In the genomic region with DNA sequence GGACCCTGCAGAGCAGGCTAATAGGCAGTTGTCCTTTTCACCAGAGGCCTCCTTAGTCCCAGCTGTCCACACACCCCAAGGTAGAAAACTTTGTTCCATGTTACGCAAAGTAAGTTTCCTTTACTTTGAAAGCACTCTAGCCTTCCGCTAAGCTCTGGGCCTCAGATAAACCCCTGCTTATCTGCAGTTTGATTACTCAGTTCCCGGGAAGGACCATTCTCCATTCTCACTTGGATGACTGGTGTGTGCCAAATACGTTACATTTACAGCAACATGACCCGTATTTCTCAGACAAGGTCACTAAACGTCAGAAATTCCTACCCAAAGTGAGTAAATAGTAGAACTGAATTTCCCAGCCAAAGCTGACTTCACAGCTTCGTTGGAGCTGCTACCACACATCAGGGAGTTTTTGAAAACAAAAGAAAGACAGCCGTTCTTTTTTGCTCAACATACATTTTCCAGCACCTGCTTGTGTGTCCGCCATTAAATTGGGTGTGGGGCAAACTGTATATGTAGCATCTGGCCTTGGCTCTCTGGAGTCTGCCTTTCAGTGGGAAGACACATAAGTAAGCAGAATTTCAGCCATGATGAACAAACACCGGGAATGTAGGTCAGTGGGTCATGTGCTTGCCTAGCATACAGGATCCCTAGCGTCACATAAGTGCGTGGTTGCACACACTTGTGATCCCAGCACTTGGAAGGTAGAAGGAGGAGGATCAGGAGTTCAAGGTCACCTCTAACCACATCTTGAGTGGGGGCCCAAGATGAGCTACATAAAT, we compare ENCODE assay signal across 8 mouse cellular contexts. TPM values are rescaled to one million over a fixed set of nuclear protein-coding genes. Genes with fewer than 3 reads are reported as not detected.
A peak's percentile ranks its signal among the peaks of the same experiment; 100 is the strongest.
DNase-seq lines count a peak whose midpoint lies in the region; ATAC-seq and TF ChIP-seq lines count a peak whose summit lies in the region.
"Had no signal": no experiment of that assay in that cellular context is flagged by ENCODE, and none has a peak within 500 bp of the region (broad histone marks: within the 10 kb centered on the region; RNA-seq: fewer than 3 reads in every experiment).

No protein-coding gene starts in this region.

- ATAC-seq in kidney, postnatal 0 days (replicated peaks; ENCODE audit: low FRiP score, low read depth): no peak
- peak; percentile 63 for ATAC-seq in heart, embryonic 16.5 days (replicated peaks; ENCODE audit: extremely low read depth, insufficient read depth, low FRiP score)
- ATAC-seq in liver, embryonic 11.5 days (replicated peaks; ENCODE audit: low FRiP score): no peak

- H3K27me3 ChIP-seq in kidney, postnatal 0 days (ENCODE audit: insufficient read depth, low read length): no peaks in the 10 kb centered on the region
- H3K27me3 ChIP-seq in heart, embryonic 16.5 days (ENCODE audit: control insufficient read depth, insufficient read depth, low read length): no peaks in the 10 kb centered on the region
- H3K27me3 ChIP-seq in liver, embryonic 11.5 days (replicated peaks; ENCODE audit: control insufficient read depth, insufficient read depth, low read length): no peaks in the 10 kb centered on the region
- H3K27me3 ChIP-seq in small intestine, adult 2 months (ENCODE audit: control insufficient read depth, insufficient read depth, low read length): no peaks in the 10 kb centered on the region

- no peak for TF ChIP-seq CTCF in kidney, postnatal 0 days (IDR thresholded peaks at IDR 0.05; ENCODE audit: low read depth)
- TF ChIP-seq CTCF in small intestine, adult 2 months (IDR thresholded peaks at IDR 0.05; ENCODE audit: extremely low read depth, insufficient read length, insufficient replicate concordance, low read depth, low read length): no peak

- H3K27ac ChIP-seq in kidney, postnatal 0 days: peak overlapping the region; percentile 60
- H3K27ac ChIP-seq in heart, embryonic 16.5 days (ENCODE audit: low read length): peak overlapping the region; percentile 95
- peak overlapping the region; percentile 43; the same call in 1 of the 2 replicates for H3K27ac ChIP-seq in liver, embryonic 11.5 days (ENCODE audit: low read depth, low read length)
- peak overlapping the region; percentile 96 for H3K27ac ChIP-seq in small intestine, adult 2 months (ENCODE audit: insufficient read depth, low read depth, low read length)
- H3K27ac ChIP-seq: macrophage had no signal

- peaks cover 24% of the 10 kb centered on the region for H3K4me1 ChIP-seq in kidney, postnatal 0 days (replicated peaks; ENCODE audit: insufficient read depth, low read length)
- peaks cover 57% of the 10 kb centered on the region for H3K4me1 ChIP-seq in heart, embryonic 16.5 days (ENCODE audit: control insufficient read depth, insufficient read depth, low read length)
- H3K4me1 ChIP-seq in liver, embryonic 11.5 days (replicated peaks; ENCODE audit: control insufficient read depth, insufficient read depth, low read length): peaks cover 37% of the 10 kb centered on the region
- H3K4me1 ChIP-seq in small intestine, adult 2 months (ENCODE audit: control insufficient read depth, insufficient read depth, insufficient read length, low read length): peaks cover 46% of the 10 kb centered on the region

- H3K4me3 ChIP-seq in kidney, postnatal 0 days (replicated peaks; ENCODE audit: low read depth, low read length): no peak overlapping the region
- H3K4me3 ChIP-seq in heart, embryonic 16.5 days (ENCODE audit: low read length): no peak overlapping the region
- no peak overlapping the region for H3K4me3 ChIP-seq in liver, embryonic 11.5 days (ENCODE audit: low read depth, low read length)
- no peak overlapping the region for H3K4me3 ChIP-seq in small intestine, adult 2 months (ENCODE audit: low read depth, low read length)

- 52% methylated on average over 12 of the region's 12 CpGs for WGBS in kidney, postnatal 0 days
- WGBS in heart, embryonic 16.5 days: 20% methylated on average over 12 of the region's 12 CpGs
- 45% methylated on average over 12 of the region's 12 CpGs for WGBS in liver, embryonic 11.5 days
- WGBS in small intestine, adult 2 months: 17% methylated on average over 12 of the region's 12 CpGs

- no peaks in the 10 kb centered on the region for H3K9me3 ChIP-seq in kidney, postnatal 0 days (replicated peaks; ENCODE audit: low read length)
- no peaks in the 10 kb centered on the region for H3K9me3 ChIP-seq in heart, embryonic 16.5 days (replicated peaks; ENCODE audit: control insufficient read depth, low read length)
- H3K9me3 ChIP-seq in liver, embryonic 11.5 days (ENCODE audit: control insufficient read depth, low read length): no peaks in the 10 kb centered on the region

- H3K36me3 ChIP-seq in kidney, postnatal 0 days (ENCODE audit: insufficient read depth, low read length): no peaks in the 10 kb centered on the region
- H3K36me3 ChIP-seq in heart, embryonic 16.5 days (ENCODE audit: control insufficient read depth, insufficient read depth): peaks cover 3% of the 10 kb centered on the region; the same call in 1 of the 2 replicates
- no peaks in the 10 kb centered on the region for H3K36me3 ChIP-seq in liver, embryonic 11.5 days (ENCODE audit: control insufficient read depth, insufficient read depth, low read length)
- H3K36me3 ChIP-seq in small intestine, adult 2 months (ENCODE audit: control insufficient read depth, insufficient read depth, low read length): no peaks in the 10 kb centered on the region

- TF ChIP-seq POLR2A in small intestine, adult 2 months (IDR thresholded peaks at IDR 0.05; ENCODE audit: low read depth, low read length): no peak

- no peak overlapping the region for H3K4me2 ChIP-seq in kidney, postnatal 0 days (ENCODE audit: low read length)
- H3K4me2 ChIP-seq in heart, embryonic 16.5 days (ENCODE audit: low read depth, low read length): peak overlapping the region; percentile 41
- H3K4me2 ChIP-seq in liver, embryonic 11.5 days: no peak overlapping the region

- DNase-seq in kidney, postnatal 0 days (ENCODE audit: low spot score): no peak
- DNase-seq in kidney, postnatal 10 days: no peak
- DNase-seq in liver, embryonic 11.5 days (ENCODE audit: low spot score): no peak
- DNase-seq in urinary bladder, postnatal 4 days (ENCODE audit: low spot score in 2 of 2): no peak
- DNase-seq in cerebellum, postnatal 4 days (ENCODE audit: low spot score in 2 of 2): no peak

- no peak overlapping the region for H3K9ac ChIP-seq in kidney, postnatal 0 days (ENCODE audit: low read depth, low read length)
- peak overlapping the region; percentile 58 for H3K9ac ChIP-seq in heart, embryonic 16.5 days (ENCODE audit: low read length)
- no peak overlapping the region for H3K9ac ChIP-seq in liver, embryonic 11.5 days (ENCODE audit: low read depth, low read length)

RNA-seq across cellular contexts. Expression of a gene that starts 20.3 kb away (rescaled TPM):
- polyA plus RNA-seq in kidney, postnatal 0 days (2015; fragmentation: Nextera tagmentation; extraction: Ambion mirVana): 14.1 and 14.2 TPM in 2 replicates
- polyA plus RNA-seq in heart, embryonic 16.5 days (2015; fragmentation: Nextera tagmentation; extraction: Ambion mirVana): 19.5 and 20.4 TPM in 2 replicates
- 11.8 and 12.7 TPM in 2 replicates for polyA plus RNA-seq in liver, embryonic 11.5 days (2014; fragmentation: Nextera tagmentation; extraction: Ambion mirVana)
- 7.1 and 7.9 TPM in 2 replicates for polyA plus RNA-seq in small intestine, adult 2 months (2012; rRNA removed)

RNA-seq across cellular contexts. Expression of a gene that starts 38.0 kb away (rescaled TPM):
- polyA plus RNA-seq in kidney, postnatal 0 days (2015; fragmentation: Nextera tagmentation; extraction: Ambion mirVana): 3.8 and 4.6 TPM in 2 replicates
- 4.5 and 5.5 TPM in 2 replicates for polyA plus RNA-seq in heart, embryonic 16.5 days (2015; fragmentation: Nextera tagmentation; extraction: Ambion mirVana)
- 2.1 and 2.7 TPM in 2 replicates for polyA plus RNA-seq in liver, embryonic 11.5 days (2014; fragmentation: Nextera tagmentation; extraction: Ambion mirVana)
- 0.27 and 1.0 TPM in 2 replicates for polyA plus RNA-seq in small intestine, adult 2 months (2012; rRNA removed)
- polyA plus RNA-seq: macrophage had no signal

RNA-seq across cellular contexts. Expression of a gene that starts 52.5 kb away (rescaled TPM):
- 0.36 TPM in 1 of 2 replicates, not detected in the other for polyA plus RNA-seq in kidney, postnatal 0 days (2015; fragmentation: Nextera tagmentation; extraction: Ambion mirVana)
- 18.3 TPM in 1 of 2 replicates, not detected in the other for polyA plus RNA-seq in heart, embryonic 16.5 days (2015; fragmentation: Nextera tagmentation; extraction: Ambion mirVana)
- polyA plus RNA-seq in liver, embryonic 11.5 days (2014; fragmentation: Nextera tagmentation; extraction: Ambion mirVana): not detected in 2 replicates
- polyA plus RNA-seq in small intestine, adult 2 months (2012; rRNA removed): 6.0 TPM in 1 of 2 replicates, not detected in the other
- polyA plus RNA-seq: macrophage had no signal

Comparison
In these comparisons a context has a peak if more than half of its experiments do, and no peak if none do; other contexts are left out.
1. H3K27ac ChIP-seq: peak in every context shown above with its lines; median percentile 96 in small intestine, adult 2 months; 95 in heart, embryonic 16.5 days; 60 in kidney, postnatal 0 days; 43 in liver, embryonic 11.5 days.